Mouse (Mus musculus) embryo, embryonic 9.5 days (tissue): ENCODE results near the gene Timmdc1.
A peak's percentile ranks its signal among the peaks of the same experiment; 100 is the strongest.
"Not testable (repeated sequence)": the region's sequence is repeated elsewhere in the genome, so short reads cannot be mapped to it uniquely, and the experiment has no call there.

Experiments
- DNase-seq: peaks from one replicate; pipeline ENCODE4 v3.0.0-alpha.2; 2017; ENCODE audit errors: extremely low spot score

The Timmdc1 gene

GRCm38 (mm10) chr16:38496604-38497140 lies 25.8 kb downstream of the Timmdc1 start:
- no peak for DNase-seq

GRCm38 (mm10) chr16:38493890-38494289 lies 28.6 kb downstream of the Timmdc1 start:
- DNase-seq: no peak

GRCm38 (mm10) chr16:38492551-38492950 lies 29.9 kb downstream of the Timmdc1 start:
- DNase-seq: no peak

GRCm38 (mm10) chr16:38483582-38484309 lies 38.7 kb downstream of the Timmdc1 start:
- DNase-seq: no peak

- DNase-seq: peak; percentile 24
Measured at GRCm38 (mm10) chr16:38482780-38483562, 39.5 kb downstream of the Timmdc1 start.

- DNase-seq: no peak
Measured at GRCm38 (mm10) chr16:38481327-38481726, 41.1 kb downstream of the Timmdc1 start.

GRCm38 (mm10) chr16:38478296-38478695 lies 44.2 kb downstream of the Timmdc1 start:
- no peak for DNase-seq

- DNase-seq: not testable (repeated sequence)
Measured at GRCm38 (mm10) chr16:38477241-38477608, 45.2 kb downstream of the Timmdc1 start.

- DNase-seq: peak; percentile 69
Measured at GRCm38 (mm10) chr16:38476312-38477240, 45.9 kb downstream of the Timmdc1 start.

- no peak for DNase-seq
Measured at GRCm38 (mm10) chr16:38475681-38476311, 46.7 kb downstream of the Timmdc1 start.

GRCm38 (mm10) chr16:38474677-38475286 lies 47.7 kb downstream of the Timmdc1 start:
- no peak for DNase-seq

- DNase-seq: no peak
Measured at GRCm38 (mm10) chr16:38473661-38474060, 48.8 kb downstream of the Timmdc1 start.

GRCm38 (mm10) chr16:38472507-38472873 lies 50.0 kb downstream of the Timmdc1 start:
- DNase-seq: no peak

GRCm38 (mm10) chr16:38471697-38472506 lies 50.6 kb downstream of the Timmdc1 start:
- no peak for DNase-seq

- no peak for DNase-seq
Measured at GRCm38 (mm10) chr16:38469437-38469836, 53.0 kb downstream of the Timmdc1 start.

- DNase-seq: no peak
Measured at GRCm38 (mm10) chr16:38468706-38469018, 53.8 kb downstream of the Timmdc1 start.

- DNase-seq: no peak
Measured at GRCm38 (mm10) chr16:38467917-38468705, 54.4 kb downstream of the Timmdc1 start.

- DNase-seq: no peak
Measured at GRCm38 (mm10) chr16:38467091-38467916, 55.2 kb downstream of the Timmdc1 start.
